Mouse (Mus musculus) embryo, embryonic 10.5 days (tissue): ENCODE data around the gene P4ha2.
A peak's percentile ranks its signal among the peaks of the same experiment; 100 is the strongest.

ENCODE experiments used
- DNase-seq: peaks from one replicate; pipeline ENCODE4 v3.0.0-alpha.2; 2015; ENCODE audit warnings: low spot score

P4ha2 gene

GRCm38 (mm10) chr11:54134905-54135304, 35.0 kb downstream of the P4ha2 start:
- no peak for DNase-seq

DNA sequence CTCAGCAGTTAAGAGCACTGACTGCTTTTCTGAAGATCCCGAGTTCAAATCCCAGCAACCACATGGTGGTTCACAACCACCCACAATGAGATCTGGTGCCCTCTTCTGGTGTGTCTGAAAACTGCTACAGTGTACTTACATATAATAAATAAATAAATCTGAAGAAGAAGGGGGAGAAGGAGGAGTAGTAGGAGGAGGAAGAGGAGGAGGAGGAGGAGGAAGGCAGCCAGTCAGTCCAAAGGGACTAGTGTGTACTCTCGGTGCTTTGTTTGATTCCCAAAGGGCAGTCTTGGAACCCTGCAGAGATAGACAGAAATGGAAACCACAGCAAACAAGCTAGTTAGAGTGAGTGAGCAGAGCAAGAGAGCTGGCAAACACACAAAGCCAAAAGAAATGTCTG, 40.3 kb downstream of the P4ha2 start:
- peak; percentile 48 for DNase-seq

DNA sequence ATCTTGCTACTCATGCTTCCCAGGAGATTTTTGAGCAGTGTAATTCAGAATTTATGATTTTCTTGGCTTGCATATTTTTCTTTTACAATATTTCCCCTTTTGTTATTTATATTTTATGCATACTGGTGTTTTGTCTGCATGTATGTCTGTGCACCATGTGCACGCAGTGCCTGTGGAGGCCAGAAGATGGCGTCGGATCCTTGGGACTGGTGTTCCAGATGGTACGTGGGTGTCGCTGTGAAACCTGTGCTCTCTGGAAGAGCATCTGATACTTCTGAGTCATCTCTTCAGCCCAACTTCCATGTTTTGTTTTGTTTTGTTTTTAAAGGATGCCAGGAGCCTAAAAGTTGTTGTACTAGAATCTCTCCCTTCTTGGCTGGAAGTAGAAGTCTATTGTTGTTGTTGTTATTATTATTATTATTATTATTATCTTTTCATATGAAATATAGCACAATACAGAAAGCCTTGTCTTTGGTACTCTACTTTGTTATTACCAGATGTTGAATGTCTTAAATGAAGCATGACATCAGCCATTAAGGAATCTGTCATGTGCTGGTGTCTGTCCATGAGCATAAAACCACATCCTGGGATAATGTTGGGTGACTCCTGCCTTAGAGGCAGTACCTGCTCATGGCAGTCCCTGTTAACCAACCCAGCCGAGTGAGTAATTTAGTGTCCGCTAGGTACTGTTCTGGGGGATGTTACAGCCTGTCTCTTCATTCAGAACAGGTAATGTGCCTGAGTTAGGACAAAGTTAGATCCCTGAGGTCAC, 41.5 kb downstream of the P4ha2 start:
- DNase-seq: no peak

- peak; percentile 78 for DNase-seq
These were observed 45.0 kb downstream of the P4ha2 start for GRCm38 (mm10) chr11:54144886-54145285.

GRCm38 (mm10) chr11:54145990-54146389, 46.1 kb downstream of the P4ha2 start:
- DNase-seq: no peak

DNA sequence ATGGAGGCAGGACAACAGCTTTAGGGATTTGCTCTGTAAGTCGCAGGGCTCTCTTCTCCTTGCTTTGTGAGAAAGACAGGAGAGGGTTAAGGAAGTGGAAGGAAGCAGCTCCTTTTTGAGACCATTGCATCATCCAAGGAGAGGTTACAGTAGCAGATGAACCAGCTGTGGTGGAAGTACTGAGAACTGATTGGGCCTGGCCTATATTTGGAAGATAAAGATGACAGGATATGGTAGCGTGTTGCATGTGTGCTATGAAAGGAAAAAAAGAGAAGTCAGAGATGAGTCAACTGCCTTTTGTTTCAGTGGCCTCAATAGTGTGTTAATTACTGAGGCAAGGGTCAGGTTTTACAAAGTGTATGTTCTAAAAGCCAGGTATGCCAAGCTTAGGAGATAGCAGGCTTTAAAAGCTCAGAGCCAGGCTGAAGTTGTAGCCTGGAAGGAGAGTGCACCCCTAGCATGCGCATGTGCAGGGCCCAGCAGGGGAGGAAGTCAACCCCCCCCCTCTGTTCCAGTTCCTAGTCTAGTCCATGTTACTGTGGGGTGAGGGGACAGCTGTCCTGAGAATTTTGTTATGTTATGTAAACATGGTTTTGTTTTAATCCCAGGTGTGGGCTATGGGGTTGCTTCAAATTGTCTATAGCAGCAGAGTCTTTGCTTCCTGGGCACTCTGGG, 50.0 kb downstream of the P4ha2 start:
- no peak for DNase-seq

DNA sequence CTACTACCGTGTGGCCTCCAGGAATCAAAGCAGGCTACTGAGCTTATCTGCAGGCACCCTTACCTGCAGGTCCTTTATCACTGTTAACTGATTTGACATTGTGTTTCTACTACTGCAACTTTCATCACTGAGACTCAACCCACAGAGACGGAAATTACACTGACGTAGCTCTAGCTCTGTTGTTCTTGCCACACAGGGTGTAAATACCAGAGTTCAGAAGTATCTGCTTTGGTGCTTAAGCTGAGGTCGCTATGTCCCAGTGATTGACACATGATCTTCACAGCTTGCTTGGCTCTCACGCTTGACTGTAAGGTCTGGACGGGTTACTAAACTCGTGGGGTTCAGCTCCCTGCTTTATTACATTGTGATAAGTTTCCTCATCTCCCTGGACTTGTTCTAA, 51.2 kb downstream of the P4ha2 start:
- no peak for DNase-seq

DNA sequence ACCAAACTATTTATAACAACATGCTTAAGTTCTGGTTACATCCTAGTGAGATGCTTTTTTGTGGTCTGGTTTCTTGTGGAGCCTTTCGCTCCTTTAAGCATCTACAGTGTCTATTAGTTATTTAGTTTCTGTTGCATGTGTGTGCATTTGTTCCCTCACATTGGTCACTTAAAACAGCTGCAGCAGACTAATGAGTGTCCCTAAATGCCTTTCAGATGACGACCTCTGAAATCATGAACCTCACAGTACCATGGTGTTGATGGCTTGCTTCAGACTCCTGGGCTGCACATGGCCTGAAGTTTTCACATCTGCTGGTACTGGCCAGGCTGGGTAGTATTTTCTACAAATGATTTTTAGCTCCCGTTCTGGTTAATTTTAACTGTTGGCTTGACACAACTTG, 53.1 kb downstream of the P4ha2 start:
- no peak for DNase-seq

DNA sequence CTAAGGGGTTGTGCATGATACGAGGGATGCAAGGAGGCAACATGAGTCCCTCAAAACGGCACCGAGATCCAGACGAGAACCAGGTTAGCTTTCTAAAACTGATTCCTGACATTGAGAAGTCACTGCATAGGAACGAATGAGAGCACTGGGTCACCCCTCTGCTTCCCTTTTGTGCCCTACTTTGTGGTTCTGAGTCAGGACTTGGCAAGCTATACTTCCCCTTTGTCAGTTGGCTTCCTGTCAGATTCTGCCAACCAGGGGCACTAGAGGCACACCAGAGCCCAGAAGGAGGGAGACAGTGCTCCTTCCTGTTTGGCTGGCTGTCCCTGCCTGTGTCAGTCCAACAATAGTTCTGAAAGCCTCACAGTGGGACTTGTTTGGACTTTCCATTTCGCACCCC, 56.0 kb downstream of the P4ha2 start:
- no peak for DNase-seq

DNA sequence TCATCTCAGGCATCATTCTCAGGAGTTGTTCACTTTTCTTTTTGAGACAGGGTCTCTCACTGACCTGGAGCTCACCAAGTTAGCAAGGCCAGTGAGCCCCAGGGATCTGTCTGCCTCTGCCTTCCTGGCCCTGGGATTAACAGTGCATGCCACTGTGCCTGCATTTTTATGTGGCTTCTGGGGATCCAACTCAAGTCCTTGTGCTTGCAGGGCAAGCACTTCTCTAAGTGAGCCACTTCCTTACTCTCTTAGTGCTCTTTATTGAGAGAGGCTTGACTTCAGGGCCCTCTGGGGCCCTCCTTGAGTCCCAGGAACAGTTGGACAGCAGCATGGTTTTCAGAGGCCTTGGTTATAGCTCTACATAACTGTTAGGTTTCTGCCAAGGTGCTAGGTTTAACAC, 56.6 kb downstream of the P4ha2 start:
- DNase-seq: no peak

DNA sequence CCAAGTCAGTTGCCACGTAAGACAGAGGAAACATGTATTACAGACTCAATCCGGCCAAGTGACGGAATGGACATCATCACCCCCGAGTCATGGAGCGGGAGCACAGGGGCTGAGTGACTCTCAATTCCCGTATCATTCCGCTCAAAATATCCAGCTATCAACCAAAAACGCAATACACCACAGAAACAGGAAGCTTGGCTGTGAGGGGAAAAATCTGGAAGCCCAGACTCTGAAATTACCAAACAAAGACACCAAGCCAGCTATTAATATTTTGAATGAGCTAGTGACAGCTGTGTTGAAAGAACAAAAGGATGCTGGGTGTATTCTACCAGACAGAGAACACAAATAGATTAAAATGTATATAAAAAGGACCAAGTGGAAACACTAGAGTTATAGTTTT, 57.7 kb downstream of the P4ha2 start:
- DNase-seq: no peak

DNA sequence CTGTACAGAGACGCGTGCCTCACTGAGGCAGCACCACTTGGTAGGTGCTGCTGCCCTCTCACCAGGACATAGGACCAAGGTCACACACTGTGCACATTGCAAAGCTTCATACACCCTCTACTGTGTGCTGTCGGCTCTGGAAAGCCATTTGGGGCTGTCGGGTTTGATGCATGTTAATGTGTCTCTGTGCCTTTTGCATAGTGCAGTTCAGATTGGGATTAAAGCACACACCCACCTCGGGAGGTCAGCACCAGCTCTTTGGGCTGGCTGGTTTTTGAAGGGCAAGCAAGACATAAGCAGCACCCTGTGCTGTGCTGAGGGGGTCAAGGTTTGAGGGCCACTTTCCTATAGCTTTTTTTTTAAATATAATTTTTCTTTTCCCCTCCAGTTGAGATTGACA, 60.5 kb downstream of the P4ha2 start:
- no peak for DNase-seq

GRCm38 (mm10) chr11:54160920-54161319, 61.0 kb downstream of the P4ha2 start:
- no peak for DNase-seq

- DNase-seq: no peak
These were observed 61.6 kb downstream of the P4ha2 start for GRCm38 (mm10) chr11:54161514-54161913.

DNA sequence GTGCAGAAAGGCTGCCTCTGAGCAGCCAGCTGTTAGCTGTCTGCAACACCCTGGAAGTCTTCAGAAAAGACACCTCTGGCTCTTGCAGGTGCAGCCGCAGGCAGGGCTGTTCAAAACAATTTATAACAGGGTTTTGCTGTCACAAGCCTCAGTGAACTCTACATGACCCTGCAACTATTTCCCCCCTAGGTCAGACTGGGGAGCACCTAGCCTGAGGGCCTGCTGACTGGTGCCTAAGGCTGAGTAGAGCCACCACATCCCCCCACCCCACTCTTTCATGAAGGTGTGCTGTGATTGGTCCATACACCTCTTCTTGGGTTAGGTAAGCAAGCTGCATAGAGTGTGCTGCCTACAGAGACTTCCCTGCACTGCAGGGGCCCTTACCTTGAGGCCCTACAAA, 63.1 kb downstream of the P4ha2 start:
- peak; percentile 15 for DNase-seq

DNA sequence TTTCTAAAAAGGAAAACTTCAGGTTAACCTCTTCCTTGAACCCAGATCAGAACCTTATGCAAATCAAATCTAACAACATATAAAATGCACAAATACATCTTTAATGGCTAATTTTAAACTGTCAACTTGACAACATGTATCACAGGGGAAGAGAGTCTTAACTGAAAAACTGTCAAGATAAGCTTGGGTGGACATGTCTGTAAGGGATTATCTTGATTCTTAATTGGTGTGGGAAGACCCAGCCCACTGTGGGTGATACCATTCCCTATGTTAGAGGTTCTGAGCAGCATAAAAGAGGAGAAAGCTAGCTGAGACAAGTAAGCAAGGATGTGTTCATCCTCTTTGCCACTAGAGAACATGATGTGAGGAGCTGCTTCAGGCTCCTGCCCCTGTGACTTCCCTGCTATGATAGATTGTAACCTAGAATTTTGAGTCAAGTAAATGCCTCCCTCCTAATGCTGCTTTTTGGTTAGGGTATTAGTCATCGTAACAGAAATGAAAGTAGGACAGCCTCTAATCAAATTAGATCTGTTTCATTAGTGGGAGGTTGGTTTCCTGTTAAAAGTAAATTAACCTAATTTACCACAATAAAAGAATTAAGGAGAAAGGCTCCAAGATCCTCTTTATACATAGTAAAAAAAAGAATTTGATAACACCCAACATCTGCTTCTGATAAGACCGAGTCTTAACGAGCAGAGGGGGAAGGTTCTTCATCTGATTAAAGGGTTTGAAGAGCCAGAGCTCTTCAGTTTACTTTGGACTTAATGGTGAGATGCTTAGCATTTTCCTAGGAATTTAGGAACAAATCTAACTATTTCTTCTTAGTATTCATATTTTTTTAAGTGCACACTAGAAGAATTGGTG, 69.8 kb downstream of the P4ha2 start:
- no peak for DNase-seq

GRCm38 (mm10) chr11:54171175-54171574, 71.3 kb downstream of the P4ha2 start:
- no peak for DNase-seq

DNA sequence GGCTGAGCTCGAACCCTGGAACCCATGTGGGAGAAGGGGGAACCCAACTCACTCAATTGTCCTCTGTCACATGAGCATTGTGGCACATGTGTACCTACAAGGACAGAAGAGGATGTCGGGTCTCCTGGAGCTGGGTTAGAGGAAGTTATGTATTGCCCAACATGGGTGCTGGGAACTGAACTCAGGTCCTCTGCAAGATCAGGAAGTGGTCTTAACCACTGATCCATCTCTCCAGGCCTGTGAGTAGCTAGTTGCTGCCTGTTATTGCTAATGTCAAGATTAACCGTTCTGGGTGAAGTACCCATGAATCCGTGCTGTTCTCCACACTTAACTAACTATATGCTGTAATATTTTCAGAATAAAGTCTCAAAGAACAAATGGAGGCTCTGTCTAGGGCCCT, 74.3 kb downstream of the P4ha2 start:
- DNase-seq: no peak

GRCm38 (mm10) chr11:54174877-54175276, 75.0 kb downstream of the P4ha2 start:
- no peak for DNase-seq
